Mouse (Mus musculus): ENCODE results near the gene Trp53bp2. TPM values are rescaled to one million over a fixed set of nuclear protein-coding genes. Genes with fewer than 3 reads are reported as not detected.

The Trp53bp2 gene
- polyA plus RNA-seq, 1 experiment from 2014 or later, result 4.4 TPM

GRCm38 (mm10) chr1:182424274-182424673 is 15.3 kb downstream of the Trp53bp2 start:
- no peak overlapping the region for H3K9ac ChIP-seq (ENCODE audit: low read depth, low read length)
- H3K27me3 ChIP-seq (ENCODE audit: control insufficient read depth, insufficient read depth, low read depth, low read length), result no peaks in the 10 kb centered on the region
- H3K36me3 ChIP-seq (ENCODE audit: control insufficient read depth, insufficient read depth), result no peaks in the 10 kb centered on the region
- no peak overlapping the region for H3K27ac ChIP-seq (ENCODE audit: low read length)
- 65% methylated on average over 2 of the region's 2 CpGs for WGBS (ENCODE audit: insufficient replicate concordance)
- ATAC-seq (ENCODE audit: low read depth), result no peak
- no peak overlapping the region for H3K4me2 ChIP-seq (ENCODE audit: low read depth, low read length)
- H3K4me3 ChIP-seq (ENCODE audit: low read depth, low read length), result no peak overlapping the region
- no peaks in the 10 kb centered on the region for H3K9me3 ChIP-seq (replicated peaks; ENCODE audit: control insufficient read depth, low read length)
- peaks cover 5% of the 10 kb centered on the region for H3K4me1 ChIP-seq (ENCODE audit: control insufficient read depth, low read depth, low read length)

GRCm38 (mm10) chr1:182425176-182425575 is 16.2 kb downstream of the Trp53bp2 start:
- H3K4me1 ChIP-seq (ENCODE audit: control insufficient read depth, low read depth, low read length), result peaks cover 5% of the 10 kb centered on the region
- no peaks in the 10 kb centered on the region for H3K27me3 ChIP-seq (ENCODE audit: control insufficient read depth, insufficient read depth, low read depth, low read length)
- H3K9ac ChIP-seq (ENCODE audit: low read depth, low read length), result no peak overlapping the region
- no peak for ATAC-seq (ENCODE audit: low read depth)
- 72% methylated on average over 3 of the region's 3 CpGs for WGBS (ENCODE audit: insufficient replicate concordance)
- no peaks in the 10 kb centered on the region for H3K9me3 ChIP-seq (replicated peaks; ENCODE audit: control insufficient read depth, low read length)
- H3K27ac ChIP-seq (ENCODE audit: low read length), result no peak overlapping the region
- no peak overlapping the region for H3K4me3 ChIP-seq (ENCODE audit: low read depth, low read length)
- H3K36me3 ChIP-seq (ENCODE audit: control insufficient read depth, insufficient read depth), result no peaks in the 10 kb centered on the region
- no peak overlapping the region for H3K4me2 ChIP-seq (ENCODE audit: low read depth, low read length)

- ATAC-seq (ENCODE audit: low read depth), result no peak
- Histone ChIP-seq H3K4me3 (ENCODE audit: low read depth, low read length) (no peak overlapping the region), H3K4me2 (ENCODE audit: low read depth, low read length) (no peak overlapping the region), H3K4me1 (ENCODE audit: control insufficient read depth, low read depth, low read length) (peaks cover 5% of the 10 kb centered on the region), H3K27me3 (ENCODE audit: control insufficient read depth, insufficient read depth, low read depth, low read length) (no peaks in the 10 kb centered on the region), H3K9ac (ENCODE audit: low read depth, low read length) (no peak overlapping the region), H3K36me3 (ENCODE audit: control insufficient read depth, insufficient read depth) (no peaks in the 10 kb centered on the region), H3K9me3 (replicated peaks; ENCODE audit: control insufficient read depth, low read length) (no peaks in the 10 kb centered on the region), H3K27ac (ENCODE audit: low read length) (no peak overlapping the region)
- WGBS (ENCODE audit: insufficient replicate concordance), result 59% methylated on average over 2 of the region's 2 CpGs
Measured at GRCm38 (mm10) chr1:182426444-182426843, 17.5 kb downstream of the Trp53bp2 start.

GRCm38 (mm10) chr1:182427426-182427825 is 18.5 kb downstream of the Trp53bp2 start:
- no peak for ATAC-seq (ENCODE audit: low read depth)
- Histone ChIP-seq H3K4me3 (ENCODE audit: low read depth, low read length) (no peak overlapping the region), H3K9ac (ENCODE audit: low read depth, low read length) (no peak overlapping the region), H3K27ac (ENCODE audit: low read length) (no peak overlapping the region), H3K27me3 (ENCODE audit: control insufficient read depth, insufficient read depth, low read depth, low read length) (no peaks in the 10 kb centered on the region), H3K4me1 (ENCODE audit: control insufficient read depth, low read depth, low read length) (peaks cover 5% of the 10 kb centered on the region), H3K9me3 (replicated peaks; ENCODE audit: control insufficient read depth, low read length) (no peaks in the 10 kb centered on the region), H3K4me2 (ENCODE audit: low read depth, low read length) (no peak overlapping the region), H3K36me3 (ENCODE audit: control insufficient read depth, insufficient read depth) (peaks cover 3% of the 10 kb centered on the region; the same call in 1 of the 2 replicates)
- WGBS (ENCODE audit: insufficient replicate concordance), result 71% methylated on average over 1 of the region's 1 CpGs

GRCm38 (mm10) chr1:182429826-182430225 is 20.9 kb downstream of the Trp53bp2 start:
- Histone ChIP-seq H3K4me3 (ENCODE audit: low read depth, low read length) (no peak overlapping the region), H3K36me3 (ENCODE audit: control insufficient read depth, insufficient read depth) (peaks cover 5% of the 10 kb centered on the region; the same call in 1 of the 2 replicates), H3K27me3 (ENCODE audit: control insufficient read depth, insufficient read depth, low read depth, low read length) (no peaks in the 10 kb centered on the region), H3K27ac (ENCODE audit: low read length) (no peak overlapping the region), H3K9me3 (replicated peaks; ENCODE audit: control insufficient read depth, low read length) (no peaks in the 10 kb centered on the region), H3K9ac (ENCODE audit: low read depth, low read length) (no peak overlapping the region), H3K4me1 (ENCODE audit: control insufficient read depth, low read depth, low read length) (peaks cover 5% of the 10 kb centered on the region), H3K4me2 (ENCODE audit: low read depth, low read length) (no peak overlapping the region)
- ATAC-seq (ENCODE audit: low read depth), result no peak
- 55% methylated on average over 3 of the region's 3 CpGs for WGBS (ENCODE audit: insufficient replicate concordance)

- peaks cover 5% of the 10 kb centered on the region for H3K4me1 ChIP-seq (ENCODE audit: control insufficient read depth, low read depth, low read length)
- no peak overlapping the region for H3K27ac ChIP-seq (ENCODE audit: low read length)
- no peak overlapping the region for H3K4me3 ChIP-seq (ENCODE audit: low read depth, low read length)
- no peaks in the 10 kb centered on the region for H3K27me3 ChIP-seq (ENCODE audit: control insufficient read depth, insufficient read depth, low read depth, low read length)
- WGBS (ENCODE audit: insufficient replicate concordance), result 64% methylated on average over 2 of the region's 2 CpGs
- 0 out of 2 replicates have a peak, but pooled peaks have one; percentile 43 for ATAC-seq (ENCODE audit: low read depth)
- no peak overlapping the region for H3K9ac ChIP-seq (ENCODE audit: low read depth, low read length)
- H3K4me2 ChIP-seq (ENCODE audit: low read depth, low read length), result no peak overlapping the region
- peaks cover 7% of the 10 kb centered on the region; the same call in 1 of the 2 replicates for H3K36me3 ChIP-seq (ENCODE audit: control insufficient read depth, insufficient read depth)
- no peaks in the 10 kb centered on the region for H3K9me3 ChIP-seq (replicated peaks; ENCODE audit: control insufficient read depth, low read length)
Measured at GRCm38 (mm10) chr1:182430676-182431075, 21.7 kb downstream of the Trp53bp2 start.

GRCm38 (mm10) chr1:182432059-182432458 is 23.1 kb downstream of the Trp53bp2 start:
- Histone ChIP-seq H3K4me1 (ENCODE audit: control insufficient read depth, low read depth, low read length) (no peaks in the 10 kb centered on the region; the same call in 1 of the 2 replicates), H3K36me3 (ENCODE audit: control insufficient read depth, insufficient read depth) (peaks cover 7% of the 10 kb centered on the region; the same call in 1 of the 2 replicates), H3K27ac (ENCODE audit: low read length) (no peak overlapping the region), H3K4me3 (ENCODE audit: low read depth, low read length) (no peak overlapping the region), H3K9me3 (replicated peaks; ENCODE audit: control insufficient read depth, low read length) (no peaks in the 10 kb centered on the region), H3K27me3 (ENCODE audit: control insufficient read depth, insufficient read depth, low read depth, low read length) (no peaks in the 10 kb centered on the region), H3K4me2 (ENCODE audit: low read depth, low read length) (no peak overlapping the region), H3K9ac (ENCODE audit: low read depth, low read length) (no peak overlapping the region)
- no peak for ATAC-seq (ENCODE audit: low read depth)
- 73% methylated on average over 3 of the region's 3 CpGs for WGBS (ENCODE audit: insufficient replicate concordance)

- Histone ChIP-seq H3K9me3 (replicated peaks; ENCODE audit: control insufficient read depth, low read length) (no peaks in the 10 kb centered on the region), H3K4me1 (ENCODE audit: control insufficient read depth, low read depth, low read length) (no peaks in the 10 kb centered on the region; the same call in 1 of the 2 replicates), H3K36me3 (ENCODE audit: control insufficient read depth, insufficient read depth) (peaks cover 9% of the 10 kb centered on the region; the same call in 1 of the 2 replicates), H3K4me3 (ENCODE audit: low read depth, low read length) (no peak overlapping the region), H3K27ac (ENCODE audit: low read length) (no peak overlapping the region), H3K27me3 (ENCODE audit: control insufficient read depth, insufficient read depth, low read depth, low read length) (no peaks in the 10 kb centered on the region), H3K9ac (ENCODE audit: low read depth, low read length) (no peak overlapping the region), H3K4me2 (ENCODE audit: low read depth, low read length) (no peak overlapping the region)
- no peak for ATAC-seq (ENCODE audit: low read depth)
- WGBS (ENCODE audit: insufficient replicate concordance), result 63% methylated on average over 5 of the region's 5 CpGs
Measured at GRCm38 (mm10) chr1:182436746-182437145, 27.8 kb downstream of the Trp53bp2 start.

GRCm38 (mm10) chr1:182439546-182440222 is 30.7 kb downstream of the Trp53bp2 start:
- Histone ChIP-seq H3K9ac (ENCODE audit: low read depth, low read length) (no peak overlapping the region), H3K4me3 (ENCODE audit: low read depth, low read length) (no peak overlapping the region), H3K4me2 (ENCODE audit: low read depth, low read length) (no peak overlapping the region), H3K36me3 (ENCODE audit: control insufficient read depth, insufficient read depth) (peaks cover 6% of the 10 kb centered on the region; the same call in 1 of the 2 replicates), H3K4me1 (ENCODE audit: control insufficient read depth, low read depth, low read length) (no peaks in the 10 kb centered on the region; the same call in 1 of the 2 replicates), H3K27ac (ENCODE audit: low read length) (no peak overlapping the region; the same call in 1 of the 2 replicates), H3K9me3 (replicated peaks; ENCODE audit: control insufficient read depth, low read length) (no peaks in the 10 kb centered on the region), H3K27me3 (ENCODE audit: control insufficient read depth, insufficient read depth, low read depth, low read length) (no peaks in the 10 kb centered on the region)
- WGBS (ENCODE audit: insufficient replicate concordance), result 45% methylated on average over 5 of the region's 5 CpGs
- peak; percentile 75 for ATAC-seq (ENCODE audit: low read depth)
